Mouse (Mus musculus) small intestine, adult 2 months (tissue): ENCODE measurements around the gene Zkscan5.
"Not testable (repeated sequence)": the region's sequence is repeated elsewhere in the genome, so short reads cannot be mapped to it uniquely, and the experiment has no call there.

Experiments
- CTCF ChIP-seq: fragments of 200-500 bp; IDR thresholded peaks from 2 replicates; pipeline ENCODE4 v1.5.1; 2012; ENCODE audit warnings: low read depth, mild to moderate bottlenecking, control low read depth, inconsistent platforms, low read length, moderate library complexity, mixed read lengths; ENCODE audit not compliant: insufficient replicate concordance, insufficient read length; ENCODE audit errors: extremely low read depth
- POLR2A ChIP-seq: fragments of 200-500 bp; IDR thresholded peaks from 2 replicates; pipeline ENCODE4 v1.6.1; 2012; ENCODE audit warnings: low read depth, mild to moderate bottlenecking, control low read depth, inconsistent platforms, low read length, moderate library complexity

- TF ChIP-seq POLR2A, CTCF: not testable (repeated sequence)
Measured at GRCm38 (mm10) chr5:145229283-145229682, 24.9 kb downstream of the Zkscan5 start.
